17 mouse cellular contexts compared by ENCODE assay signal in the genomic region with DNA sequence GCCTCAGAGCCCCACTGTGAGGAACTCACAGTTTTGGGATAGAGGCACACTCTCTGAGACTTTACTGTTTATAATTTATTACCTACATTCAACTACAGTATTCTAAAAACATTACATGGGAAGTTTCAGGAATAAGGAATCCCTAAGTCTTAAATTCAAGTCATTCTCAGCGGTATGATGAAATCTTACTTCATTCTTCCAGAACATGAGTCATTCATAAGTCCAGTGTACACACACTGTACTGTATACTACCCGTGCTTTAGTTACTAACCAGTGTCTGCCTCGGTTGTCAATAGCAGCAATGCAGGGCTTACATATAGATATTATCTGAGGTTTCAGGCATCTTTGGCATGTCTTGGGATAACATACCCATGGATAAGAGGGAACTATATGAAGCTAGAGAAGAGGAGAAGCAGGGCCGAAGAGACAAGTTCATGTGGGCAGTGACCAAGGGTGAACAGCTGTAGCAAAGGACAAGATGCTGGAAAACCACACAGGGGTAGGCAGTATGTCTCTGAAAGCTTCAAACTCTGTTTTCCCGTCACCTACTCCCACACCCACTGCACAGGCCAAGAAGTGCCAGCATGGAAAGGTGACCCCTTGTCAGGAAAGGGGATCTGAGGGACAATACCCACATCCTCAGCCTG.
"Had no signal": no experiment of that assay in that cellular context is flagged by ENCODE, and none has a peak within 500 bp of the region (broad histone marks: within the 10 kb centered on the region; RNA-seq: fewer than 3 reads in every experiment).

No protein-coding gene starts in this region.

- H3K4me1 ChIP-seq: midbrain, embryonic 10.5 days; midbrain, embryonic 12.5 days; neural tube, embryonic 13.5 days; neural tube, embryonic 15.5 days had no signal

- H3K9ac ChIP-seq: lung, embryonic 14.5 days; midbrain, embryonic 12.5 days; neural tube, embryonic 13.5 days; neural tube, embryonic 15.5 days had no signal

- DNase-seq: lung, adult 18-20 months; lung, embryonic 14.5 days; lung, postnatal 10 days; lung, postnatal 4 days; midbrain, embryonic 14.5 days; retina, postnatal 1 day; right cerebral cortex, adult 18-20 months; right cerebral cortex, postnatal 25 days; right cerebral cortex, postnatal 4 days; spleen, adult 18-20 months; thymus, adult 18-20 months; thymus, postnatal 14 days; thymus, postnatal 36 days had no signal

- H3K27me3 ChIP-seq: midbrain, embryonic 12.5 days; neural tube, embryonic 13.5 days; neural tube, embryonic 15.5 days had no signal

- H3K27ac ChIP-seq: midbrain, embryonic 10.5 days; midbrain, embryonic 12.5 days; neural tube, embryonic 13.5 days; neural tube, embryonic 15.5 days had no signal

- H3K4me3 ChIP-seq: midbrain, embryonic 10.5 days; midbrain, embryonic 12.5 days; neural tube, embryonic 13.5 days; neural tube, embryonic 15.5 days had no signal

- H3K9me3 ChIP-seq: midbrain, embryonic 10.5 days; midbrain, embryonic 12.5 days; neural tube, embryonic 13.5 days; neural tube, embryonic 15.5 days had no signal

- H3K36me3 ChIP-seq: midbrain, embryonic 10.5 days; midbrain, embryonic 12.5 days; neural tube, embryonic 13.5 days; neural tube, embryonic 15.5 days had no signal

- H3K4me2 ChIP-seq: lung, embryonic 14.5 days; midbrain, embryonic 12.5 days; neural tube, embryonic 13.5 days; neural tube, embryonic 15.5 days had no signal
